Mouse (Mus musculus): ENCODE data around the gene Cacna1g.

GRCm38 (mm10) chr11:94365340-94365739 lies 108.7 kb downstream of the Cacna1g start:
- TF ChIP-seq CTCF (IDR thresholded peaks at IDR 0.05; ENCODE audit: borderline replicate concordance, control insufficient read depth, extremely low read depth, insufficient read depth, low read length, poor library complexity): no peak
- TF ChIP-seq POLR2A (IDR thresholded peaks at IDR 0.05; ENCODE audit: control insufficient read depth, extremely low read depth, insufficient read depth, low read length, poor library complexity): no peak

Measured in thymus, adult 2 months (tissue).